Mouse (Mus musculus) bone marrow, adult 2 months (tissue): ENCODE results near the gene Hspb9.

Experiments
- CTCF ChIP-seq: fragments of 200-500 bp; IDR thresholded peaks from 2 replicates; pipeline ENCODE4 v1.5.1; 2011; ENCODE audit warnings: low read length, control low read depth; ENCODE audit not compliant: control insufficient read depth, insufficient read depth
- POLR2A ChIP-seq: fragments of 200-500 bp; IDR thresholded peaks from 2 replicates; pipeline ENCODE4 v1.6.1; 2011; ENCODE audit warnings: low read depth, mild to moderate bottlenecking, control low read depth, low read length, borderline replicate concordance; ENCODE audit not compliant: control insufficient read depth

- TF ChIP-seq POLR2A (no peak), CTCF (no peak)
These were observed 10.7 kb upstream of the Hspb9 start for GRCm38 (mm10) chr11:100702906-100703305.
